Mouse (Mus musculus): Measurements from ENCODE around the gene Gm10309.
"Not testable (repeated sequence)": the region's sequence is repeated elsewhere in the genome, so short reads cannot be mapped to it uniquely, and the experiment has no call there.

- TF ChIP-seq CTCF (IDR thresholded peaks at IDR 0.05; ENCODE audit: low read depth, low read length); POLR2A (IDR thresholded peaks at IDR 0.05; ENCODE audit: extremely low read depth, insufficient read depth, low read length): not testable (repeated sequence)
Measured at GRCm38 (mm10) chr17:86477401-86477800, 27.6 kb downstream of the Gm10309 start.

Measured in liver, adult 2 months (tissue).